Mouse (Mus musculus): ENCODE measurements around the gene Lctl. TPM values are rescaled to one million over a fixed set of nuclear protein-coding genes. Genes with fewer than 3 reads are reported as not detected.
"Not testable (repeated sequence)": the region's sequence is repeated elsewhere in the genome, so short reads cannot be mapped to it uniquely, and the experiment has no call there.

Gene Lctl
- polyA plus RNA-seq, 1 experiment: not detected

- TF ChIP-seq CTCF (IDR thresholded peaks at IDR 0.05; ENCODE audit: control insufficient read depth, insufficient read depth, low read length) (no peak), POLR2A (IDR thresholded peaks at IDR 0.05; ENCODE audit: borderline replicate concordance, control insufficient read depth, low read depth, low read length) (no peak)
- Histone ChIP-seq H3K4me3 (replicated peaks; ENCODE audit: control insufficient read depth, low read depth, low read length) (no peak overlapping the region), H3K4me1 (ENCODE audit: control insufficient read depth, insufficient read depth, low read length) (no peaks in the 10 kb centered on the region), H3K27ac (ENCODE audit: control insufficient read depth, insufficient read depth, low read depth, low read length, poor library complexity) (no peak overlapping the region)
- 87% methylated on average over 10 of the region's 10 CpGs for WGBS
Measured at GRCm38 (mm10) chr9:64122601-64123000, 5.7 kb downstream of the Lctl start.

DNA sequence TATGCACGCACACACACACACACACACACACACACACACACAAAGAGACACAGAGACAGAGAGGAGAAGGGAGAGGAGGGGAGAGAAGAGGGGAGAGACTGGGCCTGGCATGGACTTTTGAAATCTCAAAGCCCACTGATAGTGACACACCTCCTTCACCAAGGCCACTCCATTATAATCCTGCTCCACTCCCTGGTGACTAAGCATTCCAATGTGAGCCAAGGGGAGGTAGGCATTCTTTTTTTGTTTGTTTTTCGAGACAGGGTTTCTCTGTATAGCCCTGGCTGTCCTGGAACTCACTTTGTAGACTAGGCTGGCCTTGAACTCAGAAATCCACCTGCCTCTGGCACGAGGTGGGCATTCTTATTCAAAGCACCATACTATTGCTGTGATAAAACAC, 7.9 kb downstream of the Lctl start:
- not testable (repeated sequence) for H3K4me1 ChIP-seq (ENCODE audit: control insufficient read depth, insufficient read depth, low read length); H3K27ac ChIP-seq (ENCODE audit: control insufficient read depth, insufficient read depth, low read depth, low read length, poor library complexity); H3K4me3 ChIP-seq (replicated peaks; ENCODE audit: control insufficient read depth, low read depth, low read length)
- WGBS: 74% methylated on average over 3 of the region's 3 CpGs

- Histone ChIP-seq H3K4me3 (replicated peaks; ENCODE audit: control insufficient read depth, low read depth, low read length) (no peak overlapping the region), H3K4me1 (ENCODE audit: control insufficient read depth, insufficient read depth, low read length) (no peaks in the 10 kb centered on the region), H3K27ac (ENCODE audit: control insufficient read depth, insufficient read depth, low read depth, low read length, poor library complexity) (no peak overlapping the region)
- no peak for TF ChIP-seq CTCF (IDR thresholded peaks at IDR 0.05; ENCODE audit: control insufficient read depth, insufficient read depth, low read length)
- TF ChIP-seq POLR2A (IDR thresholded peaks at IDR 0.05; ENCODE audit: borderline replicate concordance, control insufficient read depth, low read depth, low read length): no peak
- 85% methylated on average over 3 of the region's 3 CpGs for WGBS
Measured at GRCm38 (mm10) chr9:64125307-64125706, 8.4 kb downstream of the Lctl start.

GRCm38 (mm10) chr9:64126121-64126520, 9.2 kb downstream of the Lctl start:
- 24% methylated on average over 12 of the region's 12 CpGs for WGBS
- no peak overlapping the region for H3K27ac ChIP-seq (ENCODE audit: control insufficient read depth, insufficient read depth, low read depth, low read length, poor library complexity)
- TF ChIP-seq POLR2A (IDR thresholded peaks at IDR 0.05; ENCODE audit: borderline replicate concordance, control insufficient read depth, low read depth, low read length): no peak
- TF ChIP-seq CTCF (IDR thresholded peaks at IDR 0.05; ENCODE audit: control insufficient read depth, insufficient read depth, low read length): no peak

GRCm38 (mm10) chr9:64131623-64132022, 14.7 kb downstream of the Lctl start:
- Histone ChIP-seq H3K27ac (ENCODE audit: control insufficient read depth, insufficient read depth, low read depth, low read length, poor library complexity) (no peak overlapping the region), H3K4me3 (replicated peaks; ENCODE audit: control insufficient read depth, low read depth, low read length) (no peak overlapping the region), H3K4me1 (ENCODE audit: control insufficient read depth, insufficient read depth, low read length) (no peaks in the 10 kb centered on the region)
- WGBS: 87% methylated on average over 6 of the region's 6 CpGs
- TF ChIP-seq POLR2A (IDR thresholded peaks at IDR 0.05; ENCODE audit: borderline replicate concordance, control insufficient read depth, low read depth, low read length) (no peak), CTCF (IDR thresholded peaks at IDR 0.05; ENCODE audit: control insufficient read depth, insufficient read depth, low read length) (no peak)

More at GRCm38 (mm10) chr9:64126121-64126520, 9.2 kb downstream of the Lctl start:
- no peaks in the 10 kb centered on the region for H3K4me1 ChIP-seq (ENCODE audit: control insufficient read depth, insufficient read depth, low read length)
- H3K4me3 ChIP-seq (replicated peaks; ENCODE audit: control insufficient read depth, low read depth, low read length): no peak overlapping the region

GRCm38 (mm10) chr9:64138896-64139295, 21.9 kb downstream of the Lctl start:
- peak; percentile 60 for TF ChIP-seq CTCF (IDR thresholded peaks at IDR 0.05; ENCODE audit: control insufficient read depth, insufficient read depth, low read length)
- 3% methylated on average over 6 of the region's 6 CpGs for WGBS
- H3K4me3 ChIP-seq (replicated peaks; ENCODE audit: control insufficient read depth, low read depth, low read length); H3K27ac ChIP-seq (ENCODE audit: control insufficient read depth, insufficient read depth, low read depth, low read length, poor library complexity); H3K4me1 ChIP-seq (ENCODE audit: control insufficient read depth, insufficient read depth, low read length): not testable (repeated sequence)

DNA sequence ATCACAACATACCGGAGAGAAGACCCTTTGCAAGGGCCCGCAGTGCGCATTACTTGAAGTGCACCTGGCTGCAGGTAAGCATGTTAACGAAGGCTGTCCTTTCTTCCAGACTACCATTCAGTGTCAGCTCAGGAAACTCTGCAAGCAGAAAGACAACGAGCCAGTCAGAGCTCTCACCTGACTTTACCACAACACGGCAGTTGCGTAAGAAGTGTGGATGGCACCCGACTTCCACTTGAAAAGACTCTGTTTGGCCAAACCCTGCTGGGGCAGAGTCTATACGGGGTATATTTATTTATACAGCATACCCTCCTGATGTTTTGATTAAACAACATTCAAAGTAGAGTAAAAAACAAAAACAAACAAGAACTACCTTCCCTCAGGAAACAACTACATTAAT, 22.9 kb downstream of the Lctl start:
- H3K27ac ChIP-seq (ENCODE audit: control insufficient read depth, insufficient read depth, low read depth, low read length, poor library complexity): no peak overlapping the region
- TF ChIP-seq CTCF (IDR thresholded peaks at IDR 0.05; ENCODE audit: control insufficient read depth, insufficient read depth, low read length): no peak
- H3K4me1 ChIP-seq (ENCODE audit: control insufficient read depth, insufficient read depth, low read length): no peaks in the 10 kb centered on the region
- WGBS: 49% methylated on average over 9 of the region's 9 CpGs
- H3K4me3 ChIP-seq (replicated peaks; ENCODE audit: control insufficient read depth, low read depth, low read length): no peak overlapping the region

- Histone ChIP-seq H3K27ac (ENCODE audit: control insufficient read depth, insufficient read depth, low read depth, low read length, poor library complexity) (no peak overlapping the region), H3K4me1 (ENCODE audit: control insufficient read depth, insufficient read depth, low read length) (no peaks in the 10 kb centered on the region), H3K4me3 (replicated peaks; ENCODE audit: control insufficient read depth, low read depth, low read length) (no peak overlapping the region)
- WGBS: 60% methylated on average over 1 of the region's 1 CpGs
- TF ChIP-seq POLR2A (IDR thresholded peaks at IDR 0.05; ENCODE audit: borderline replicate concordance, control insufficient read depth, low read depth, low read length): no peak
- TF ChIP-seq CTCF (IDR thresholded peaks at IDR 0.05; ENCODE audit: control insufficient read depth, insufficient read depth, low read length): no peak
Measured at GRCm38 (mm10) chr9:64156641-64157040, 39.7 kb downstream of the Lctl start.

- Histone ChIP-seq H3K4me3 (replicated peaks; ENCODE audit: control insufficient read depth, low read depth, low read length) (no peak overlapping the region), H3K4me1 (ENCODE audit: control insufficient read depth, insufficient read depth, low read length) (no peaks in the 10 kb centered on the region), H3K27ac (ENCODE audit: control insufficient read depth, insufficient read depth, low read depth, low read length, poor library complexity) (no peak overlapping the region)
- TF ChIP-seq CTCF (IDR thresholded peaks at IDR 0.05; ENCODE audit: control insufficient read depth, insufficient read depth, low read length): no peak
- no peak for TF ChIP-seq POLR2A (IDR thresholded peaks at IDR 0.05; ENCODE audit: borderline replicate concordance, control insufficient read depth, low read depth, low read length)
- 91% methylated on average over 5 of the region's 5 CpGs for WGBS
Measured at GRCm38 (mm10) chr9:64160471-64160870, 43.5 kb downstream of the Lctl start.

- not testable (repeated sequence) for H3K4me3 ChIP-seq (replicated peaks; ENCODE audit: control insufficient read depth, low read depth, low read length); H3K4me1 ChIP-seq (ENCODE audit: control insufficient read depth, insufficient read depth, low read length)
- 78% methylated on average over 3 of the region's 3 CpGs for WGBS
Measured at GRCm38 (mm10) chr9:64169967-64170366, 53.0 kb downstream of the Lctl start.

More at GRCm38 (mm10) chr9:64169967-64170366, 53.0 kb downstream of the Lctl start:
- H3K27ac ChIP-seq (ENCODE audit: control insufficient read depth, insufficient read depth, low read depth, low read length, poor library complexity): not testable (repeated sequence)

Measured in bone marrow, adult 2 months (tissue).